Mouse (Mus musculus) forebrain, embryonic 12.5 days (tissue): ENCODE results near the gene Banf1. TPM values are rescaled to one million over a fixed set of nuclear protein-coding genes. Genes with fewer than 3 reads are reported as not detected.

ENCODE experiments used
- ATAC-seq: fragments of 200-750 bp; cut with Nextera tagmentation; 2 replicates; pipeline ENCODE4 v1.8.0; 2017; ENCODE audit warnings: moderate TSS enrichment; ENCODE audit not compliant: low FRiP score
- H3K27ac ChIP-seq: fragments of 300-500 bp; sonication (generic); 2 replicates; pipeline ENCODE4 v1.5.1; 2016; ENCODE audit warnings: mild to moderate bottlenecking
- H3K27me3 ChIP-seq: fragments of 300-500 bp; sonication (generic); 2 replicates; pipeline ENCODE4 v1.6.1; 2016; ENCODE audit warnings: mild to moderate bottlenecking
- H3K36me3 ChIP-seq: fragments of 300-500 bp; sonication (generic); replicated peaks from 2 replicates; pipeline ENCODE4 v1.6.1; 2016; ENCODE audit warnings: mild to moderate bottlenecking
- H3K4me1 ChIP-seq: fragments of 300-500 bp; sonication (generic); 2 replicates; pipeline ENCODE4 v1.6.1; 2016
- H3K4me2 ChIP-seq: fragments of 300-500 bp; sonication (generic); 2 replicates; pipeline ENCODE4 v1.6.1; 2016; ENCODE audit warnings: mild to moderate bottlenecking, moderate library complexity
- H3K4me3 ChIP-seq: fragments of 300-500 bp; sonication (generic); replicated peaks from 2 replicates; pipeline ENCODE4 v1.5.1; 2016; ENCODE audit warnings: mild to moderate bottlenecking
- H3K9ac ChIP-seq: fragments of 300-500 bp; sonication (generic); 2 replicates; pipeline ENCODE4 v1.6.1; 2016; ENCODE audit warnings: mild to moderate bottlenecking
- H3K9me3 ChIP-seq: fragments of 300-500 bp; sonication (generic); 2 replicates; pipeline ENCODE4 v1.6.1; 2016
- WGBS: fragments of 180-500 bp; shearing (Covaris S2); methylation state at CpG from one replicate; pipeline ENCODE4 v1.1.7; 2016; 5-methylcytosine and 5-hydroxymethylcytosine counted together
- polyA plus RNA-seq: library from polyadenylated mRNA; unstranded; fragments of >200 nt; fragmentation: Nextera tagmentation; extraction: Ambion mirVana; gene quantifications from 2 replicates; pipeline ENCODE4 v1.2.1, GENCODE M21; 2016

Gene Banf1
- polyA plus RNA-seq, 1 experiment from 2014 or later = 423 TPM

GRCm38 (mm10) chr19:5395371-5395770, 28.4 kb upstream of the Banf1 start:
- no peak overlapping the region for H3K27ac ChIP-seq
- no peak for ATAC-seq
- no peak overlapping the region for H3K9ac ChIP-seq
- H3K4me3 ChIP-seq = no peak overlapping the region
- H3K27me3 ChIP-seq = no peaks in the 10 kb centered on the region
- WGBS = 74% methylated on average over 4 of the region's 4 CpGs
- peaks cover 5% of the 10 kb centered on the region for H3K4me1 ChIP-seq
- H3K36me3 ChIP-seq = no peaks in the 10 kb centered on the region
- H3K9me3 ChIP-seq = no peaks in the 10 kb centered on the region
- H3K4me2 ChIP-seq = no peak overlapping the region

- no peak overlapping the region for H3K9ac ChIP-seq
These were observed 27.2 kb upstream of the Banf1 start for GRCm38 (mm10) chr19:5394168-5394567.

GRCm38 (mm10) chr19:5392892-5393291, 25.9 kb upstream of the Banf1 start:
- H3K9ac ChIP-seq = no peak overlapping the region
- no peaks in the 10 kb centered on the region for H3K9me3 ChIP-seq
- no peaks in the 10 kb centered on the region for H3K36me3 ChIP-seq
- H3K27me3 ChIP-seq = no peaks in the 10 kb centered on the region
- H3K4me2 ChIP-seq = no peak overlapping the region
- ATAC-seq = no peak
- peaks cover 19% of the 10 kb centered on the region for H3K4me1 ChIP-seq
- 70% methylated on average over 4 of the region's 4 CpGs for WGBS
- H3K27ac ChIP-seq = peak overlapping the region; percentile 31; the same call in 1 of the 2 replicates
- H3K4me3 ChIP-seq = no peak overlapping the region

More at GRCm38 (mm10) chr19:5394168-5394567, 27.2 kb upstream of the Banf1 start:
- ATAC-seq = no peak
- H3K27ac ChIP-seq = no peak overlapping the region
- H3K36me3 ChIP-seq = no peaks in the 10 kb centered on the region
- no peak overlapping the region for H3K4me2 ChIP-seq
- peaks cover 17% of the 10 kb centered on the region for H3K4me1 ChIP-seq
- H3K27me3 ChIP-seq = no peaks in the 10 kb centered on the region
- 60% methylated on average over 10 of the region's 10 CpGs for WGBS
- H3K4me3 ChIP-seq = no peak overlapping the region
- H3K9me3 ChIP-seq = no peaks in the 10 kb centered on the region

GRCm38 (mm10) chr19:5390416-5390815, 23.4 kb upstream of the Banf1 start:
- Histone ChIP-seq H3K4me1 (peaks cover 34% of the 10 kb centered on the region), H3K4me2 (peak overlapping the region; percentile 84; the same call in 1 of the 2 replicates), H3K4me3 (0 out of 2 replicates have a peak overlapping the region, but pooled peaks have one; percentile 100), H3K9me3 (no peaks in the 10 kb centered on the region), H3K9ac (0 out of 2 replicates have a peak overlapping the region, but pooled peaks have one; percentile 36), H3K27me3 (no peaks in the 10 kb centered on the region), H3K36me3 (peaks cover 8% of the 10 kb centered on the region), H3K27ac (no peak overlapping the region)
- no peak for ATAC-seq
- 91% methylated on average over 8 of the region's 8 CpGs for WGBS

- Histone ChIP-seq H3K4me2 (peak overlapping the region; percentile 84), H3K27me3 (no peaks in the 10 kb centered on the region), H3K36me3 (peaks cover 15% of the 10 kb centered on the region), H3K4me3 (peak overlapping the region; percentile 100), H3K4me1 (peaks cover 34% of the 10 kb centered on the region), H3K9ac (peak overlapping the region; percentile 36), H3K9me3 (no peaks in the 10 kb centered on the region), H3K27ac (no peak overlapping the region)
- 62% methylated on average over 12 of the region's 12 CpGs for WGBS
- no peak for ATAC-seq
These were observed 22.7 kb upstream of the Banf1 start for GRCm38 (mm10) chr19:5389647-5390046.

- H3K4me3 ChIP-seq = peak within 1 kb of the TSS; percentile 100
- H3K4me1 ChIP-seq = peaks cover 34% of the 10 kb centered on the region
- peak within 1 kb of the TSS; percentile 88 for H3K27ac ChIP-seq
- peaks cover 25% of the 10 kb centered on the region for H3K36me3 ChIP-seq
- 2% methylated on average over 43 of the region's 43 CpGs for WGBS
- peak; percentile 93 for ATAC-seq
- H3K4me2 ChIP-seq = peak within 1 kb of the TSS; percentile 84
- peak within 1 kb of the TSS; percentile 95 for H3K9ac ChIP-seq
- no peaks in the 10 kb centered on the region for H3K9me3 ChIP-seq
- H3K27me3 ChIP-seq = no peaks in the 10 kb centered on the region
These were observed 21.7 kb upstream of the Banf1 start, which contains the start of gene Sart1 for GRCm38 (mm10) chr19:5388588-5389242. Gene Sart1, minus strand, starts transcription at chr19:5388703.

- WGBS = under 1% methylated on average over 43 of the region's 43 CpGs
- H3K4me2 ChIP-seq = peak overlapping the region; percentile 84
These were observed 21.1 kb upstream of the Banf1 start for GRCm38 (mm10) chr19:5388011-5388441.

GRCm38 (mm10) chr19:5384715-5385114, 17.7 kb upstream of the Banf1 start:
- Histone ChIP-seq H3K9ac (no peak overlapping the region), H3K4me3 (no peak overlapping the region), H3K27ac (no peak overlapping the region), H3K4me1 (peaks cover 23% of the 10 kb centered on the region), H3K9me3 (no peaks in the 10 kb centered on the region), H3K4me2 (no peak overlapping the region), H3K27me3 (no peaks in the 10 kb centered on the region), H3K36me3 (peaks cover 65% of the 10 kb centered on the region)
- 90% methylated on average over 8 of the region's 8 CpGs for WGBS
- ATAC-seq = no peak

More at GRCm38 (mm10) chr19:5388011-5388441, 21.1 kb upstream of the Banf1 start:
- peaks cover 34% of the 10 kb centered on the region for H3K4me1 ChIP-seq
- H3K27me3 ChIP-seq = no peaks in the 10 kb centered on the region
- H3K9me3 ChIP-seq = no peaks in the 10 kb centered on the region
- H3K9ac ChIP-seq = peak overlapping the region; percentile 95
- ATAC-seq = peak; percentile 57
- peak overlapping the region; percentile 100 for H3K4me3 ChIP-seq
- peak overlapping the region; percentile 88 for H3K27ac ChIP-seq
- peaks cover 31% of the 10 kb centered on the region for H3K36me3 ChIP-seq

- no peaks in the 10 kb centered on the region for H3K27me3 ChIP-seq
- H3K27ac ChIP-seq = no peak overlapping the region
- H3K9ac ChIP-seq = no peak overlapping the region
- peaks cover 78% of the 10 kb centered on the region for H3K36me3 ChIP-seq
- no peak for ATAC-seq
- WGBS = 97% methylated on average over 12 of the region's 12 CpGs
- H3K9me3 ChIP-seq = no peaks in the 10 kb centered on the region
- peaks cover 15% of the 10 kb centered on the region for H3K4me1 ChIP-seq
- no peak overlapping the region for H3K4me2 ChIP-seq
- H3K4me3 ChIP-seq = no peak overlapping the region
These were observed 16.4 kb upstream of the Banf1 start for GRCm38 (mm10) chr19:5383326-5383725.

- Histone ChIP-seq H3K36me3 (peaks cover 72% of the 10 kb centered on the region), H3K4me2 (no peak overlapping the region), H3K4me3 (no peak overlapping the region), H3K4me1 (no peaks in the 10 kb centered on the region), H3K27me3 (no peaks in the 10 kb centered on the region), H3K9ac (no peak overlapping the region), H3K9me3 (no peaks in the 10 kb centered on the region), H3K27ac (no peak overlapping the region)
- WGBS = 91% methylated on average over 1 of the region's 1 CpGs
- no peak for ATAC-seq
These were observed 10.5 kb upstream of the Banf1 start for GRCm38 (mm10) chr19:5377446-5377845.

GRCm38 (mm10) chr19:5374748-5375147, 7.8 kb upstream of the Banf1 start:
- H3K36me3 ChIP-seq = peaks cover 70% of the 10 kb centered on the region
- no peak overlapping the region for H3K4me2 ChIP-seq
- H3K27me3 ChIP-seq = no peaks in the 10 kb centered on the region
- 81% methylated on average over 4 of the region's 4 CpGs for WGBS
- H3K4me3 ChIP-seq = no peak overlapping the region
- no peak for ATAC-seq
- H3K9me3 ChIP-seq = no peaks in the 10 kb centered on the region
- no peaks in the 10 kb centered on the region for H3K4me1 ChIP-seq
- H3K9ac ChIP-seq = no peak overlapping the region
- H3K27ac ChIP-seq = no peak overlapping the region

GRCm38 (mm10) chr19:5374177-5374576, 7.2 kb upstream of the Banf1 start:
- no peaks in the 10 kb centered on the region for H3K4me1 ChIP-seq
- WGBS = 85% methylated on average over 4 of the region's 4 CpGs
- H3K4me2 ChIP-seq = no peak overlapping the region
- H3K27ac ChIP-seq = no peak overlapping the region
- no peak overlapping the region for H3K4me3 ChIP-seq
- no peak for ATAC-seq
- H3K27me3 ChIP-seq = no peaks in the 10 kb centered on the region
- H3K9ac ChIP-seq = no peak overlapping the region
- peaks cover 70% of the 10 kb centered on the region for H3K36me3 ChIP-seq
- H3K9me3 ChIP-seq = no peaks in the 10 kb centered on the region

- H3K4me3 ChIP-seq = no peak overlapping the region
- no peak overlapping the region for H3K9ac ChIP-seq
- peaks cover 67% of the 10 kb centered on the region for H3K36me3 ChIP-seq
- no peaks in the 10 kb centered on the region for H3K27me3 ChIP-seq
- H3K4me1 ChIP-seq = peaks cover 9% of the 10 kb centered on the region
- no peak for ATAC-seq
- 91% methylated on average over 7 of the region's 7 CpGs for WGBS
- no peak overlapping the region for H3K27ac ChIP-seq
- H3K9me3 ChIP-seq = no peaks in the 10 kb centered on the region
- H3K4me2 ChIP-seq = no peak overlapping the region
These were observed 5.8 kb upstream of the Banf1 start for GRCm38 (mm10) chr19:5372724-5373123.
